Mouse (Mus musculus): ENCODE data around the gene Gna12. TPM values are rescaled to one million over a fixed set of nuclear protein-coding genes. Genes with fewer than 3 reads are reported as not detected.

Gene Gna12
- polyA plus RNA-seq, 1 experiment: 2.3 TPM

DNA sequence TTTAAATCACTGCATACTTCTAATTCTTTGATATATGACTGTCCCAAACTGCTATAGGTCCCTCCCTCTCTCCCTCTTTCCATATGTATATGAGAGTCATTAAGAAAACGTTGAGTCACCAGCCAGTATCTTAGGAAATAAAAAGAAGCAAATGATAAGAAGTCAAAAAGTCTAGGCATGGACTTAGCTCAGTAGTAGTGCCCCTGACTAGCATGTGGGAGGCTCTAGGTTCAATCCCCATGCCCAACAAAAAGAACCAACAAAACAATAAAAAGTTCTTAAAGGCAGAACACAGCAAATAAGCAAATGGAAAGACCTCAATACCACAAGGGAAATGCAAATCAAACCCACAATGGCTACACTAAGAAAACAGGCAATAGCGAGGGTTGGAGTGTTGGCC lies 18.8 kb downstream of the Gna12 start:
- Histone ChIP-seq H3K9me3 (ENCODE audit: control insufficient read depth, low read length) (no peaks in the 10 kb centered on the region), H3K4me1 (ENCODE audit: control insufficient read depth) (peaks cover 43% of the 10 kb centered on the region), H3K27me3 (ENCODE audit: control insufficient read depth) (no peaks in the 10 kb centered on the region), H3K36me3 (ENCODE audit: control insufficient read depth) (no peaks in the 10 kb centered on the region; the same call in 1 of the 2 replicates), H3K4me3 (replicated peaks) (no peak overlapping the region)
- no peak for TF ChIP-seq TAL1 (IDR thresholded peaks at IDR 0.05; ENCODE audit: low read length)
- no peak for TF ChIP-seq GATA1 (IDR thresholded peaks at IDR 0.05; ENCODE audit: low read length)

DNA sequence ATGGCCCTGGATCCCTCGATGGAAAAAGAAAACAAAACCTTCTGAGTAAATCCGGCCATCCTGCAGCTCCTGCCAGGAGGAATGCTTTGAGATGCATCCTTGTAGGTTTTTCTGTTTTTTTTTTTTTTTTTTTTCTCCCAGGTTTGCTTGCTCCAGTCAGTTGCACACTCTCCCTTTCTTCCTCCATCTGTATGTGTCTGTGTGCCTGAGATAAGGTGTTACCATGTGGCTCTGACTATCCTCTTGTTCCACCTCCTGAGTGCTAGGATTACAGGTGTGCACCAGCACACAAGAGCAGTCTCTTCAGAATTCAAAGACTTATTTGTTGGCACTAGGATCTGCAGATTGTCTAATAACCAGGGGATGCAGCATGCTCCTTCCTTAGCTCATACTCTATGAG lies 23.3 kb downstream of the Gna12 start:
- TF ChIP-seq GATA1 (IDR thresholded peaks at IDR 0.05; ENCODE audit: low read length) (no peak), TAL1 (IDR thresholded peaks at IDR 0.05; ENCODE audit: low read length) (no peak)

GRCm38 (mm10) chr5:140806252-140806651 lies 24.0 kb downstream of the Gna12 start:
- no peaks in the 10 kb centered on the region for H3K27me3 ChIP-seq (ENCODE audit: control insufficient read depth)
- TF ChIP-seq GATA1 (IDR thresholded peaks at IDR 0.05; ENCODE audit: low read length) (no peak), TAL1 (IDR thresholded peaks at IDR 0.05; ENCODE audit: low read length) (no peak)
- no peaks in the 10 kb centered on the region for H3K9me3 ChIP-seq (ENCODE audit: control insufficient read depth, low read length)
- H3K36me3 ChIP-seq (ENCODE audit: control insufficient read depth): no peaks in the 10 kb centered on the region; the same call in 1 of the 2 replicates
- peaks cover 30% of the 10 kb centered on the region for H3K4me1 ChIP-seq (ENCODE audit: control insufficient read depth)
- no peak overlapping the region for H3K4me3 ChIP-seq (replicated peaks)

More for the DNA sequence above, 23.3 kb downstream of the Gna12 start:
- no peaks in the 10 kb centered on the region for H3K9me3 ChIP-seq (ENCODE audit: control insufficient read depth, low read length)
- H3K27me3 ChIP-seq (ENCODE audit: control insufficient read depth): no peaks in the 10 kb centered on the region
- H3K4me1 ChIP-seq (ENCODE audit: control insufficient read depth): peaks cover 30% of the 10 kb centered on the region
- no peak overlapping the region for H3K4me3 ChIP-seq (replicated peaks)
- H3K36me3 ChIP-seq (ENCODE audit: control insufficient read depth): no peaks in the 10 kb centered on the region; the same call in 1 of the 2 replicates

DNA sequence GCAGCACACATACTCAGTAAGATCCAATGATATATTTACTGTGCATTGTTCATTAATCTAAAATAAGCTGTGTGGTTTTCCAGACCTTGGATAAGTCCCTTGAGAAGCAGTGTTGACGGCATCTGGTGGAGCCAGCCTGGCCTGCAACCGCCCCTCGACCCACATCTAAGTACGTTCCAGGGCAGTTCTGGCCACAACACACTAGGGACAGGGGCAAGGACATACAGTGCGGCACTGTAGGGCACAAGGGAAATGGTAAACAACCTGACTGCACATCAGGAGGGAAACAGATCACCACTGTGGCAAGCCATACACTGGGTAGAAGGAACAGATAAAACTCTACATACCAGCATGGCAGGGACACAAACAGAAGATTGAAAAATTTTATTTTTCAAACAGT lies 28.4 kb downstream of the Gna12 start:
- H3K4me3 ChIP-seq (replicated peaks): no peak overlapping the region
- H3K36me3 ChIP-seq (ENCODE audit: control insufficient read depth): peaks cover 3% of the 10 kb centered on the region; the same call in 1 of the 2 replicates

GRCm38 (mm10) chr5:140800288-140800923 lies 29.8 kb downstream of the Gna12 start:
- Histone ChIP-seq H3K36me3 (ENCODE audit: control insufficient read depth) (peaks cover 3% of the 10 kb centered on the region; the same call in 1 of the 2 replicates), H3K4me3 (replicated peaks) (no peak overlapping the region), H3K4me1 (ENCODE audit: control insufficient read depth) (peaks cover 42% of the 10 kb centered on the region), H3K9me3 (ENCODE audit: control insufficient read depth, low read length) (no peaks in the 10 kb centered on the region), H3K27me3 (ENCODE audit: control insufficient read depth) (no peaks in the 10 kb centered on the region)
- TF ChIP-seq TAL1 (IDR thresholded peaks at IDR 0.05; ENCODE audit: low read length) (no peak), GATA1 (IDR thresholded peaks at IDR 0.05; ENCODE audit: low read length) (no peak)

More for the DNA sequence above, 28.4 kb downstream of the Gna12 start:
- no peak for TF ChIP-seq GATA1 (IDR thresholded peaks at IDR 0.05; ENCODE audit: low read length)
- Histone ChIP-seq H3K9me3 (ENCODE audit: control insufficient read depth, low read length) (no peaks in the 10 kb centered on the region), H3K4me1 (ENCODE audit: control insufficient read depth) (peaks cover 43% of the 10 kb centered on the region), H3K27me3 (ENCODE audit: control insufficient read depth) (no peaks in the 10 kb centered on the region)

DNA sequence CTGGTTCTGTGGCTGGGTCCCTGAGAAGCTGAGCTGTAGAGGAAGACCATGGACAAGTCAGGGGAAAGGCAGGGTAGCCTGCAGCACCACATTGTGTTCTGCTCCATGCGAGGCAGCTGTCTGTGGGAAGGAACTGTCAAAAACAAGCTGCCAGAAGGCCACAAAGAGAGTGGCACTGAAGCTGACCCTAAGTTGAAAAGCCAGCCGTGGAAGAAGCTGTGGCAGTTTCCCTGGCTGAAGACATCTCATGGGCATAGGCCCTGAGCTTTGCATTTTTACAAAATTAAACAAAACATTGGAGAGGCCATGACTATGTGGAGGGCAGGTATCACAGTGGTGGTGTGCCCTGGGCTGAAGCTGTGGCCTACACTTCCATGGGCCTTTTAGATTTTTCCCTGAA lies 31.0 kb downstream of the Gna12 start:
- H3K4me3 ChIP-seq (replicated peaks): no peak overlapping the region
- TF ChIP-seq TAL1 (IDR thresholded peaks at IDR 0.05; ENCODE audit: low read length) (no peak), GATA1 (IDR thresholded peaks at IDR 0.05; ENCODE audit: low read length) (no peak)
- H3K9me3 ChIP-seq (ENCODE audit: control insufficient read depth, low read length): no peaks in the 10 kb centered on the region
- peaks cover 3% of the 10 kb centered on the region; the same call in 1 of the 2 replicates for H3K36me3 ChIP-seq (ENCODE audit: control insufficient read depth)
- H3K4me1 ChIP-seq (ENCODE audit: control insufficient read depth): peaks cover 55% of the 10 kb centered on the region
- no peaks in the 10 kb centered on the region for H3K27me3 ChIP-seq (ENCODE audit: control insufficient read depth)

GRCm38 (mm10) chr5:140798775-140799174 lies 31.5 kb downstream of the Gna12 start:
- Histone ChIP-seq H3K4me1 (ENCODE audit: control insufficient read depth) (peaks cover 59% of the 10 kb centered on the region), H3K36me3 (ENCODE audit: control insufficient read depth) (peaks cover 3% of the 10 kb centered on the region; the same call in 1 of the 2 replicates), H3K4me3 (replicated peaks) (no peak overlapping the region), H3K9me3 (ENCODE audit: control insufficient read depth, low read length) (no peaks in the 10 kb centered on the region), H3K27me3 (ENCODE audit: control insufficient read depth) (no peaks in the 10 kb centered on the region)
- TF ChIP-seq GATA1 (IDR thresholded peaks at IDR 0.05; ENCODE audit: low read length): no peak
- TF ChIP-seq TAL1 (IDR thresholded peaks at IDR 0.05; ENCODE audit: low read length): no peak

- Histone ChIP-seq H3K36me3 (ENCODE audit: control insufficient read depth) (peaks cover 3% of the 10 kb centered on the region; the same call in 1 of the 2 replicates), H3K27me3 (ENCODE audit: control insufficient read depth) (no peaks in the 10 kb centered on the region), H3K9me3 (ENCODE audit: control insufficient read depth, low read length) (no peaks in the 10 kb centered on the region), H3K4me3 (replicated peaks) (no peak overlapping the region), H3K4me1 (ENCODE audit: control insufficient read depth) (peaks cover 62% of the 10 kb centered on the region)
- TF ChIP-seq TAL1 (IDR thresholded peaks at IDR 0.05; ENCODE audit: low read length) (no peak), GATA1 (IDR thresholded peaks at IDR 0.05; ENCODE audit: low read length) (no peak)
These were observed 32.1 kb downstream of the Gna12 start for GRCm38 (mm10) chr5:140798158-140798557.

GRCm38 (mm10) chr5:140796051-140796450 lies 34.2 kb downstream of the Gna12 start:
- no peaks in the 10 kb centered on the region for H3K9me3 ChIP-seq (ENCODE audit: control insufficient read depth, low read length)
- no peak for TF ChIP-seq GATA1 (IDR thresholded peaks at IDR 0.05; ENCODE audit: low read length)
- TF ChIP-seq TAL1 (IDR thresholded peaks at IDR 0.05; ENCODE audit: low read length): no peak
- H3K27me3 ChIP-seq (ENCODE audit: control insufficient read depth): no peaks in the 10 kb centered on the region
- peaks cover 70% of the 10 kb centered on the region for H3K4me1 ChIP-seq (ENCODE audit: control insufficient read depth)
- no peak overlapping the region for H3K4me3 ChIP-seq (replicated peaks)
- peaks cover 3% of the 10 kb centered on the region; the same call in 1 of the 2 replicates for H3K36me3 ChIP-seq (ENCODE audit: control insufficient read depth)
